Mouse (Mus musculus) E14TG2a.4 (cell line): ENCODE measurements around the gene Tiam1.

ENCODE experiments used
- CTCF ChIP-seq: conservative IDR thresholded peaks from 2 replicates; pipeline ENCODE4 v1.5.1; 2014; ENCODE audit warnings: low read length
- NANOG ChIP-seq: IDR thresholded peaks from 2 replicates; pipeline ENCODE4 v1.6.1; 2014; ENCODE audit warnings: borderline replicate concordance, low read length, mixed read lengths
- POU5F1 ChIP-seq: IDR thresholded peaks from 2 replicates; pipeline ENCODE4 v1.6.1; 2014; ENCODE audit warnings: low read length, borderline replicate concordance

GRCm38 (mm10) chr16:89954525-89954924, 189.0 kb downstream of the Tiam1 start:
- TF ChIP-seq CTCF (no peak), POU5F1 (no peak), NANOG (no peak)
